Mouse (Mus musculus) testis, adult 2 months (tissue): ENCODE measurements at regions not wholly inside any gene's neighbourhood (a gene's known extent, or its start where the extent isn't known, plus 50 kb on each side); places are given as distances from the start of the nearest gene placed in this dataset.

Experiments used
- CTCF ChIP-seq: fragments of 200-500 bp; IDR thresholded peaks from 2 replicates; pipeline ENCODE4 v1.5.1; 2012; ENCODE audit warnings: low read depth, mild to moderate bottlenecking, inconsistent platforms, low read length, moderate library complexity; ENCODE audit not compliant: control insufficient read depth, insufficient read depth, insufficient replicate concordance
- POLR2A ChIP-seq: fragments of 200-500 bp; IDR thresholded peaks from 2 replicates; pipeline ENCODE4 v1.6.1; 2012; ENCODE audit warnings: low read depth, mild to moderate bottlenecking, inconsistent platforms, low read length, moderate library complexity; ENCODE audit not compliant: control insufficient read depth

GRCm38 (mm10) chr11:65588491-65588890 lies 199.6 kb downstream of the Map2k4 start:
- TF ChIP-seq CTCF = no peak
- no peak for TF ChIP-seq POLR2A
